Mouse (Mus musculus) cortical plate, adult 2 months (tissue): ENCODE data around the gene Spin1. TPM values are rescaled to one million over a fixed set of nuclear protein-coding genes. Genes with fewer than 3 reads are reported as not detected.
"Not testable (repeated sequence)": the region's sequence is repeated elsewhere in the genome, so short reads cannot be mapped to it uniquely, and the experiment has no call there.

Experiments
- H3K27ac ChIP-seq: fragments of 200-500 bp; 2 replicates; pipeline ENCODE4 v1.5.1; 2012; ENCODE audit warnings: low read length, control low read depth, inconsistent platforms; ENCODE audit not compliant: insufficient read depth
- H3K4me1 ChIP-seq: fragments of 200-500 bp; 2 replicates; pipeline ENCODE4 v1.6.1; 2011; ENCODE audit warnings: low read length; ENCODE audit not compliant: control insufficient read depth, insufficient read depth
- H3K4me3 ChIP-seq: fragments of 200-500 bp; 2 replicates; pipeline ENCODE4 v1.5.1; 2011; ENCODE audit warnings: mild to moderate bottlenecking, low read length, control low read depth; ENCODE audit not compliant: insufficient read depth
- CTCF ChIP-seq: fragments of 200-500 bp; IDR thresholded peaks from 2 replicates; pipeline ENCODE4 v1.5.1; 2011; ENCODE audit warnings: mild to moderate bottlenecking, control low read depth, low read length; ENCODE audit not compliant: insufficient read depth; ENCODE audit errors: extremely low read depth
- POLR2A ChIP-seq: fragments of 200-500 bp; IDR thresholded peaks from 2 replicates; pipeline ENCODE4 v1.6.1; 2011; ENCODE audit warnings: mild to moderate bottlenecking, low read length, control low read depth; ENCODE audit not compliant: insufficient read depth; ENCODE audit errors: extremely low read depth
- polyA plus RNA-seq: library from polyadenylated mRNA; depleted of rRNA; stranded (reverse); fragments of >200 nt; gene quantifications from 2 replicates; pipeline ENCODE4 v1.2.3, GENCODE M21; 2012

Spin1 gene
- polyA plus RNA-seq, 1 experiment, result 89.9 TPM

DNA sequence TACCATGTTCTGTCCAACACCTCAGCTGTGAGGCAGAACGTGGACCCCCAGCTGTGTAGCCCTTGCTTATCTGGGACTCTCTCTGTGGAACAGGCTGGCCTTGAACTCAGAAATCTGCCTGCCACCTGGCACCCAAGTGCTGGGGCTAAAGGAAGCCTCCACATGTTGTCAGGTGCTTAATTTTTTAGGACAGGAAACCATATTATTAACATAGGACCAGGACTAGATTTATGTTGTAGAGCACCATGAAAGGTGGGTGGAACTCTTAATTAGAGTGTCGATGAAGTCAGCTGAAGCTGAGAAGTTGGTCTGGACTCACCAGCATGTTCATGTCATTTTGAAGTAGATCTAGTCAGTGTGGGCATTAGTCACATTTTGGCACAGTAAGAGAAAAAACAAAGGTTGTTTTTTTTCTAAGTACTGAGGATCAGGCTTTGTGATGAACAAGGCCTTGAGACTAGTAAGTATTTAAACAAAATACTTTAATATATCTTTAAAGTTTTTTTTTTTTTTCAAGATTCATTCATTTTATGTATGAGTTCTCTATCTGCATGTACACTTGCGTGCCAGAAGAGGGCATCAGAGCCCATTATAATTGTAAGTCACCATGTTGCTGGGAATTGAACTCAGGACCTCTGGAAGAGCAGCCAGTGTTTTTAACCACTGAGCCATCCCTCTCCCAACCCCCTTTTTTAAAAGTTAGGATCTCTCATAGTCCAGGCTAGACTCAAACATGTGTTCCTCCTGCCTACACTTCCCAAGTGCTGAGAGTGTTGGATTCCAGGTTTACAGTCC, 5.4 kb downstream of the Spin1 start:
- H3K4me1 ChIP-seq, result no peaks in the 10 kb centered on the region
- TF ChIP-seq POLR2A (no peak), CTCF (no peak)
- H3K27ac ChIP-seq, result no peak overlapping the region
- H3K4me3 ChIP-seq, result no peak overlapping the region

- Histone ChIP-seq H3K27ac (no peak overlapping the region), H3K4me3 (no peak overlapping the region), H3K4me1 (no peaks in the 10 kb centered on the region)
- TF ChIP-seq POLR2A, result no peak
- TF ChIP-seq CTCF, result no peak
Measured at GRCm38 (mm10) chr13:51106816-51107215, 6.1 kb downstream of the Spin1 start.

DNA sequence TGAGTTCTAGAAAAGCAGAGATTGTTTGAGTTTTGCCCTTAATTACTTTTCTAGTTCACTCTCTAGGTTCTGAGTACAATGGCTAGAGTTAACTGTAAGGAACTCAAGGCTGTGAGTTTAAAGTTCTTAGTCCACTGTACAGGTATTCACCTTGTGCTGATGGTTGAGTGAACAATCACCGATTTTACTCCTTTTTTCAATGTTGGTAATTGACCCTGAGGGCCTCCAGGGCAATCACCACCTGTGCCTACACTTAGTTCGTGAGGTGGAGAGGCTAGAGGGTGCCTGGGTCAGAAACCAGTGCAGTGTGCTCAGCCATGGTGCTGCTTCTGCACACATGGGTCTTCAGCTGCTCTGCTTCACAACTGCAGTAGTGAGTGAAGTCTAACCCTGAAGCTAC, 8.8 kb downstream of the Spin1 start:
- H3K27ac ChIP-seq, result no peak overlapping the region
- no peak overlapping the region for H3K4me3 ChIP-seq
- TF ChIP-seq POLR2A, result no peak
- TF ChIP-seq CTCF, result no peak
- H3K4me1 ChIP-seq, result no peaks in the 10 kb centered on the region

GRCm38 (mm10) chr13:51114398-51114797, 13.7 kb downstream of the Spin1 start:
- H3K4me3 ChIP-seq, H3K4me1 ChIP-seq, H3K27ac ChIP-seq: not testable (repeated sequence)

DNA sequence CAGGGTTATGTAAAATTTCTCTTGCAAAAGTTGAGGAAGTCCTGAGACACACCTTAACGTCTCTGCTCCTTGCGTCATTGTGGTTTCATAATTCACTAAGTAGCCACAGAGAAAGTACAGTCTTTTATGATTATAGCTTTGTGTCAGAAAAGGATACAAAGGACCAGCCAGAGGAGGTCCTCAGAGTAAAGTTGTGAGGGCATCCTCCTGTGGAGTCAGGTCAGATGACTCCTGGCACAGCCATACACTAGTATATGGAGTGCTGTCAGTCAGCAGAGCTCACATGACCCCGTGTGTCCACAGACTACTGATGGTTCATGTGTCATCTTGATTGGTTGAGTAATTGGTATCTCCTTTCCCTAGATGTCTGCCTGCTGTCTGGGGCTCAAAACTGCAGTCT, 15.1 kb downstream of the Spin1 start:
- peaks cover 7% of the 10 kb centered on the region for H3K4me1 ChIP-seq

GRCm38 (mm10) chr13:51120734-51121133, 20.1 kb downstream of the Spin1 start:
- no peak for TF ChIP-seq CTCF
- no peak for TF ChIP-seq POLR2A
- H3K4me1 ChIP-seq, result peaks cover 16% of the 10 kb centered on the region
- H3K27ac ChIP-seq, result no peak overlapping the region

More for the DNA sequence above, 15.1 kb downstream of the Spin1 start:
- H3K27ac ChIP-seq, result no peak overlapping the region
- TF ChIP-seq POLR2A (no peak), CTCF (no peak)
- no peak overlapping the region for H3K4me3 ChIP-seq

DNA sequence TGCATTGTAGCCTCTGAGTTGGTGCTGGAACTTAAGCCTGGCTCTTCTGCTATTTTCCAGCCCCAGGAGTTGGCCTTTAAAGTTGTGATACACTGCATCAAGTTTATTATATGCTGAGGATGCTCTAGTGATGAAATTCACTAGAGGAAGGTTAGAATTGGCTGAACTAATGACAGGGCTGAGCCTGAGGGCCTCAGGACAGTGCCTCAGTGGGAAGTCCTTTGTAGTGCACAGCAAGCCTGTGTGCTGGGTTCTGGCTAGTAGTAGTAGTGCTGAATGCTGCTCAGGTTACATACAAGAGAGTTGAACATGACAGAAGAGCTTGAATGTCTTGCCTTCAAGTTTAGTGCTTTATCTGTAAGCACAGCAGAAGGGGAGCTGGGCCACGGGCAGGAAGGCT, 21.3 kb downstream of the Spin1 start:
- Histone ChIP-seq H3K27ac (no peak overlapping the region), H3K4me1 (peaks cover 18% of the 10 kb centered on the region), H3K4me3 (no peak overlapping the region)
- no peak for TF ChIP-seq CTCF
- no peak for TF ChIP-seq POLR2A

More at GRCm38 (mm10) chr13:51120734-51121133, 20.1 kb downstream of the Spin1 start:
- H3K4me3 ChIP-seq, result no peak overlapping the region

GRCm38 (mm10) chr13:51122771-51123170, 22.1 kb downstream of the Spin1 start:
- Histone ChIP-seq H3K4me3 (no peak overlapping the region), H3K27ac (no peak overlapping the region), H3K4me1 (peaks cover 18% of the 10 kb centered on the region)
- TF ChIP-seq POLR2A (no peak), CTCF (no peak)

GRCm38 (mm10) chr13:51125357-51125756, 24.7 kb downstream of the Spin1 start:
- no peak overlapping the region for H3K4me3 ChIP-seq
- TF ChIP-seq CTCF, result no peak
- no peak for TF ChIP-seq POLR2A
- H3K27ac ChIP-seq, result no peak overlapping the region
- peaks cover 13% of the 10 kb centered on the region for H3K4me1 ChIP-seq

DNA sequence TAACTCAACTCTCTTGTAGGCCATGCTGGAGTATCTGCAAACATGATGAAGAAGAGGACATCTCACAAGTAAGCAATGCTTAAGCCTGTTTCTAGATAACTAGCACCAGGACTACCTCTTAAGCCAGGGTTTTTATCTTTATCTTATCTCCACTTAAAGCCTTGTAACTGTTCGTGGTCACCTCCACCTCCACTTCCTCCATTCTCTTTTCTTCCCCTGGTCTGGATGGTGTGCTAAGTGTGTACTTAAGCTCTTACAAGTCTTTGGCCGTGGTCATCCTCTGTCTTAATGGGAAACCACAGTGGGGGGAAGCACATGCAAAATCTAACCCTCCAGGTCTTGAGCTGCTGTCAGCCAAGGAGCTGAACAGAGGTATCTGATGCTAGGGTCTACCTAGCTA, 27.2 kb downstream of the Spin1 start:
- TF ChIP-seq CTCF (no peak), POLR2A (no peak)
- no peak overlapping the region for H3K4me3 ChIP-seq
- peaks cover 11% of the 10 kb centered on the region for H3K4me1 ChIP-seq
- no peak overlapping the region for H3K27ac ChIP-seq
